Mouse (Mus musculus): ENCODE data around the gene Zfp346. TPM values are rescaled to one million over a fixed set of nuclear protein-coding genes. Genes with fewer than 3 reads are reported as not detected.
A peak's percentile ranks its signal among the peaks of the same experiment; 100 is the strongest.

Gene Zfp346
- polyA plus RNA-seq, 1 experiment from 2014 or later, result 14.3 TPM

DNA sequence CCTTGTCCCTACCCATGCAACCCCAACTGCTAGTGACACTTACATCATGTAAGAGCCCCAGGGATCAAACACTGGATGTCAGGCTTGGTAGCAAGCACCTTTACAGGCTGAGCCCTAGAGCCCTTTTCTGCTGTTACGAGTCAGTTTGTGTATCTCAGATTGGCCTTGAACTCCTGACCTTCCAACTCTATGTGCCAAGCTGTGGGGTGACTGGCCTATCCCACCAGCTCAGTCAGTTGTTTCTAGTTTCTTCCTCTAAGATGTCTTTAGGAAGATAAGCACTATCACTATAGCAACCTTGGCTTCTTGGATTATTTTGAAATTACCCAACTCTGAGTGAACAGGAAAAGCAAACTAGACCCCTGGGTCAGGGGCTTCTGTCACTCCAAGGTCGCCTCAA, 1.8 kb upstream of the Zfp346 start:
- peaks cover 9% of the 10 kb centered on the region; the same call in 1 of the 2 replicates for H3K36me3 ChIP-seq
- no peaks in the 10 kb centered on the region for H3K9me3 ChIP-seq
- H3K4me3 ChIP-seq (replicated peaks), result no peak overlapping the region
- H3K27ac ChIP-seq, result no peak overlapping the region
- WGBS, result 53% methylated on average over 2 of the region's 2 CpGs
- H3K4me2 ChIP-seq (replicated peaks), result no peak overlapping the region
- no peaks in the 10 kb centered on the region for H3K27me3 ChIP-seq (replicated peaks)
- H3K9ac ChIP-seq, result no peak overlapping the region
- peaks cover 12% of the 10 kb centered on the region for H3K4me1 ChIP-seq (replicated peaks)
- no peak for ATAC-seq

- peaks cover 6% of the 10 kb centered on the region for H3K4me1 ChIP-seq (replicated peaks)
- H3K9ac ChIP-seq, result peak overlapping the region; percentile 75
- peak overlapping the region; percentile 83 for H3K4me3 ChIP-seq (replicated peaks)
- 18% methylated on average over 8 of the region's 8 CpGs for WGBS
- peak overlapping the region; percentile 85 for H3K4me2 ChIP-seq (replicated peaks)
- no peaks in the 10 kb centered on the region for H3K27me3 ChIP-seq (replicated peaks)
- no peak for ATAC-seq
- no peaks in the 10 kb centered on the region for H3K9me3 ChIP-seq
- H3K27ac ChIP-seq, result peak overlapping the region; percentile 86; the same call in 1 of the 2 replicates
- H3K36me3 ChIP-seq, result peaks cover 9% of the 10 kb centered on the region; the same call in 1 of the 2 replicates
Measured at GRCm38 (mm10) chr13:55105953-55106691, 1.0 kb downstream of the Zfp346 start.

- WGBS, result 90% methylated on average over 4 of the region's 4 CpGs
- Histone ChIP-seq H3K9me3 (no peaks in the 10 kb centered on the region), H3K27me3 (replicated peaks) (no peaks in the 10 kb centered on the region), H3K4me3 (replicated peaks) (no peak overlapping the region), H3K9ac (no peak overlapping the region), H3K4me2 (replicated peaks) (no peak overlapping the region), H3K36me3 (peaks cover 9% of the 10 kb centered on the region; the same call in 1 of the 2 replicates), H3K4me1 (replicated peaks) (peaks cover 6% of the 10 kb centered on the region), H3K27ac (no peak overlapping the region)
- ATAC-seq, result no peak
Measured at GRCm38 (mm10) chr13:55107116-55107515, 2.0 kb downstream of the Zfp346 start.

DNA sequence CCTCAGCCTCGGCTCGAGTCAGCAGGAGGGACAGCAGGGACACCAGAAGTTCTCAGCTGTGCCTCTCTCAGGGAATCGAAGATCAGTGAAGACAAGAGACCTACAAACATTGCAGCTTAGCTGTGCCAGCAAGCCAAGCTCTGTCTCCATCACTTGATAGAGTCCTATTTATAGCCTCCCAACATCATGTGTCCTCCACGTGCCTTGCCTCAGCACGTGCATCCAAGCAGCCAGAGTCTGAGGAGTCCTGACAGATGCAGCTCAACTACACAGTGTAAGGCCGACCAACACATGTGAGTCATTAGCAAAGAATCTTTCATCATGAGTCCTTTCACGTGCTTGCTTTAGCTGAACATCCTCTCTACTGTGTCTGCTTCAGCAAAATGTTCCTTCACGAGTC, 2.6 kb downstream of the Zfp346 start:
- Histone ChIP-seq H3K36me3 (peaks cover 9% of the 10 kb centered on the region; the same call in 1 of the 2 replicates), H3K4me1 (replicated peaks) (peaks cover 6% of the 10 kb centered on the region), H3K4me3 (replicated peaks) (no peak overlapping the region), H3K27ac (no peak overlapping the region), H3K4me2 (replicated peaks) (no peak overlapping the region), H3K27me3 (replicated peaks) (no peaks in the 10 kb centered on the region), H3K9me3 (no peaks in the 10 kb centered on the region), H3K9ac (no peak overlapping the region)
- no peak for ATAC-seq
- 87% methylated on average over 8 of the region's 8 CpGs for WGBS

DNA sequence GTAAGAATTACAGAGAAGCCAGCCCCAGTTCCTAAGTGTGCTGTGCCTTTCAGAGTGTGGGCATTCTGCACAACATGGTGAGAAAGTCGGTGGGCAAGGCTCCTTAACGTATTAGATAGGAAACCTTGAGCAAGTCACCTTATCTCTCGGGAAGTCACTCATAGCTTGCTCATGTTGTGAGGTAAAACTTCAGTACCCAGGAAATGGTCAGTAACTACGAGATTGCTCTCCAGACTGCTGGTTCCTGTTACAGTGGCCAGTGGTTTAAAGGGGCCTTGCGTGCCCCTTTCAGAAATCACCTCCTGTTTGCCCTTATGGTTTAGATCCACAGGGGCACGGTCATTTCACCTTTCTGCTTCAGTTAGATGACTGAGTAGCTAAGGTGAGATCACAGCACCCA, 9.3 kb downstream of the Zfp346 start:
- H3K36me3 ChIP-seq, result peaks cover 18% of the 10 kb centered on the region
- WGBS, result 76% methylated on average over 6 of the region's 6 CpGs

DNA sequence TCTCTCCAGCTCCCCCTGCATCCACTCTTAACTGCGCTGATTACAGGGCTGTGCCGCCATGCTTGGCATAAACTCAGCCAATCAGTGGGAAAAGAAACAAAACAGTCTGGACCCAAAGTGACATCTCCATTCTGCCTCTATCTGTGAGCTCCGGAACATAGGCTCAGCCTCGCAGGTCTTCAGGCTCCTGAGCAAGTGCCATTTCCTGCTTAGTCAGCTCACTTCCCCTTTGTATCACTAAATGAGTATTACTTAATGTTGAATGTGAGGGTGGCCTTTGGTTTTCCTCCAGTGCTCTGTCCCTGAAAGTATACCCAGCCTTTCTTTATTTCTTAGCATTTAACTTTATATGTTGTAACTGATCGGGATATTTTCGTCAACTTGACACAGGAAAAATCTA, 19.8 kb downstream of the Zfp346 start:
- H3K4me2 ChIP-seq (replicated peaks), result no peak overlapping the region
- H3K27me3 ChIP-seq (replicated peaks), result no peaks in the 10 kb centered on the region
- H3K9me3 ChIP-seq, result no peaks in the 10 kb centered on the region
- H3K27ac ChIP-seq, result no peak overlapping the region
- H3K4me1 ChIP-seq (replicated peaks), result no peaks in the 10 kb centered on the region
- H3K36me3 ChIP-seq, result peaks cover 4% of the 10 kb centered on the region; the same call in 1 of the 2 replicates
- H3K4me3 ChIP-seq (replicated peaks), result no peak overlapping the region
- WGBS, result 90% methylated on average over 6 of the region's 6 CpGs
- H3K9ac ChIP-seq, result no peak overlapping the region
- ATAC-seq, result no peak

More for the DNA sequence above, 9.3 kb downstream of the Zfp346 start:
- no peak overlapping the region for H3K4me2 ChIP-seq (replicated peaks)
- no peak overlapping the region for H3K27ac ChIP-seq
- no peaks in the 10 kb centered on the region for H3K27me3 ChIP-seq (replicated peaks)
- H3K4me3 ChIP-seq (replicated peaks), result no peak overlapping the region
- H3K9me3 ChIP-seq, result no peaks in the 10 kb centered on the region
- no peaks in the 10 kb centered on the region for H3K4me1 ChIP-seq (replicated peaks)
- ATAC-seq, result no peak
- no peak overlapping the region for H3K9ac ChIP-seq

- no peaks in the 10 kb centered on the region; the same call in 1 of the 2 replicates for H3K4me1 ChIP-seq (replicated peaks)
- H3K9ac ChIP-seq, result no peak within 1 kb of the TSS
- ATAC-seq, result no peak
- H3K27me3 ChIP-seq (replicated peaks), result no peaks in the 10 kb centered on the region
- H3K27ac ChIP-seq, result no peak within 1 kb of the TSS
- H3K4me3 ChIP-seq (replicated peaks), result no peak within 1 kb of the TSS
- 97% methylated on average over 2 of the region's 2 CpGs for WGBS
- no peak within 1 kb of the TSS for H3K4me2 ChIP-seq (replicated peaks)
- no peaks in the 10 kb centered on the region for H3K9me3 ChIP-seq
- H3K36me3 ChIP-seq, result peaks cover 17% of the 10 kb centered on the region
Measured at GRCm38 (mm10) chr13:55133448-55133847, 28.3 kb downstream of the Zfp346 start, which contains the start of gene Gm17617. Gene Gm17617 (minus strand): TSS chr13:55133548.

DNA sequence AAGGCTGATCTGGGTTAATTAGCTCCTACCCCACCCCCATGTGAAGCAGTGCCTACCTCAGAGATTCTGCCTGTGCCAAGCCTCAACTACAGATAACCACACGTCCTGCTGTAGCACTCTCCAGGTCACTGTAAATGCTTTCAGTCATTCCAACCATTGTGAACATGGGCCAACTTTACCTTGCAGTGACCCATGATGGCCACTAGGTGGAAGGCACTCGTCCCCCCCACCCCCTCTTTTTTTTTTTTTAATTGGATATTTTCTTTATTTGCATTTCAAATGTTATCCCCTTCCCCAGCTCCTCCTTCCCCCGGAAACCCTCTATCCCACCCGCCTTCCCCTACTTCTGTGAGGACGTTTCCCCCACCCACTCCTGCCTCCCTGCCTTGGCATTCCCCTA, 30.3 kb downstream of the Zfp346 start:
- no peak for ATAC-seq
- Histone ChIP-seq H3K27me3 (replicated peaks) (no peaks in the 10 kb centered on the region), H3K36me3 (peaks cover 14% of the 10 kb centered on the region), H3K27ac (no peak overlapping the region), H3K9ac (no peak overlapping the region), H3K4me2 (replicated peaks) (peak overlapping the region; percentile 31; the same call in 1 of the 2 replicates), H3K4me1 (replicated peaks) (no peaks in the 10 kb centered on the region; the same call in 1 of the 2 replicates), H3K4me3 (replicated peaks) (no peak overlapping the region), H3K9me3 (no peaks in the 10 kb centered on the region)
- 4% methylated on average over 5 of the region's 5 CpGs for WGBS

- 81% methylated on average over 2 of the region's 2 CpGs for WGBS
- no peak overlapping the region for H3K4me2 ChIP-seq (replicated peaks)
- no peak overlapping the region for H3K9ac ChIP-seq
- no peaks in the 10 kb centered on the region; the same call in 1 of the 2 replicates for H3K4me1 ChIP-seq (replicated peaks)
- no peak overlapping the region for H3K4me3 ChIP-seq (replicated peaks)
- no peak for ATAC-seq
- no peaks in the 10 kb centered on the region for H3K36me3 ChIP-seq
- H3K9me3 ChIP-seq, result no peaks in the 10 kb centered on the region
- no peaks in the 10 kb centered on the region for H3K27me3 ChIP-seq (replicated peaks)
- H3K27ac ChIP-seq, result no peak overlapping the region
Measured at GRCm38 (mm10) chr13:55140271-55140670, 35.2 kb downstream of the Zfp346 start.

- peak within 1 kb of the TSS; percentile 51 for H3K4me3 ChIP-seq (replicated peaks)
- H3K4me1 ChIP-seq (replicated peaks), result 0 out of 2 replicates have a peak, but pooled peaks cover 4% of the 10 kb centered on the region
- no peaks in the 10 kb centered on the region for H3K36me3 ChIP-seq
- peak within 1 kb of the TSS; percentile 61 for H3K9ac ChIP-seq
- peak; percentile 92 for ATAC-seq
- peak within 1 kb of the TSS; percentile 91 for H3K27ac ChIP-seq
- H3K9me3 ChIP-seq, result no peaks in the 10 kb centered on the region
- peak within 1 kb of the TSS; percentile 82 for H3K4me2 ChIP-seq (replicated peaks)
- H3K27me3 ChIP-seq (replicated peaks), result 0 out of 2 replicates have a peak, but pooled peaks cover 4% of the 10 kb centered on the region
- WGBS, result 2% methylated on average over 65 of the region's 68 CpGs
Measured at GRCm38 (mm10) chr13:55152621-55153415, 47.7 kb downstream of the Zfp346 start, which contains the start of gene Fgfr4. Gene Fgfr4 (plus strand): TSS chr13:55152640.

GRCm38 (mm10) chr13:55153951-55154350, 48.8 kb downstream of the Zfp346 start:
- Histone ChIP-seq H3K4me2 (replicated peaks) (peak overlapping the region; percentile 82), H3K9ac (no peak overlapping the region), H3K27ac (no peak overlapping the region), H3K4me3 (replicated peaks) (no peak overlapping the region), H3K4me1 (replicated peaks) (0 out of 2 replicates have a peak, but pooled peaks cover 2% of the 10 kb centered on the region), H3K9me3 (no peaks in the 10 kb centered on the region), H3K27me3 (replicated peaks) (0 out of 2 replicates have a peak, but pooled peaks cover 4% of the 10 kb centered on the region), H3K36me3 (no peaks in the 10 kb centered on the region)
- ATAC-seq, result no peak
- 70% methylated on average over 5 of the region's 5 CpGs for WGBS

DNA sequence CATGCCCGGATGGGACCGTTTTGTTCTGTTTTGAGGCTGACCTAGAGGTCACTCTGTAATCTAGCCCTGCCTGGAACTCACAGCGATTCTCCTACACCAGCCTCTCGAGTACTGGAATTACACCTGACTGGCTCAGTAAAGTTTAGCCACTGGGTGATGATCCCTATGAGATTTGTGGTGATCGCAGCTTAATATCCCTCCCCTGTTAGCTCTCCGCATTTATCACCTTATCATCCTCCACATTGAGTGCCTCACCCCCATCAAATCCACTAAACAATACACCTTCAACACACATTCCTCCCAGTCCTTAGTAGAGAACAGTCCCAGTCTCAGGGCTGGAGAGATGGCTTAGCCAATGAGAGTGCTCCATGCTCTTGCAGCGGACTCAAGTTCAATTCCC, 57.3 kb downstream of the Zfp346 start:
- Histone ChIP-seq H3K4me3 (replicated peaks) (no peak overlapping the region), H3K9me3 (no peaks in the 10 kb centered on the region), H3K27me3 (replicated peaks) (no peaks in the 10 kb centered on the region), H3K9ac (no peak overlapping the region), H3K4me2 (replicated peaks) (no peak overlapping the region), H3K36me3 (no peaks in the 10 kb centered on the region), H3K27ac (no peak overlapping the region), H3K4me1 (replicated peaks) (0 out of 2 replicates have a peak, but pooled peaks cover 2% of the 10 kb centered on the region)
- no peak for ATAC-seq
- 56% methylated on average over 7 of the region's 7 CpGs for WGBS

Measured in intestine, embryonic 15.5 days (tissue).